Mouse (Mus musculus) liver, embryonic 14.5 days (tissue): ENCODE measurements around the gene Peak1.

ENCODE experiments used
- CTCF ChIP-seq: IDR thresholded peaks from 2 replicates; pipeline ENCODE4 v1.5.1; 2016; ENCODE audit warnings: antibody characterized with exemption, low read depth, control low read depth
- EP300 ChIP-seq: IDR thresholded peaks from 2 replicates; pipeline ENCODE4 v1.6.1; 2016; ENCODE audit warnings: antibody characterized with exemption, low read depth

DNA sequence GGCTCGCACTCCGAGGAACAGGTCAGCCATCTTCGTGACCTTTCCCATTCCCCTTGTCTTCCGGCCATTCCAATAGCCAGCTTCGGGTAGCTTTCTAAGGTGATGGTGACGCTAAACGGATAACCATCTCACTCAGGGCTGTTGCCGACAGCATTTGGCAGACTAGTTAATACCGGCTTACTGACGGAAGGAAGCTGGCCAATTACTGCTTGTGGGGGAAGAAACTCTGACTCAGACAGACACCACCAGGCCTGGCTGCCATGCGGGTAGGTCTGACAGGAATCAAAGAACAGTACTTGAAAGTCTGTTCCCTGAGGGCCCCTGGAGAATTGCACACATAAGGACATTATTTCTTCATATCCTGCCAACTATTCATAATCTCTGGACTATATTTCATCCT, 212.5 kb downstream of the Peak1 start:
- TF ChIP-seq CTCF, result no peak
- TF ChIP-seq EP300, result no peak
